Mouse (Mus musculus): ENCODE measurements around the gene Sept10.
A peak's percentile ranks its signal among the peaks of the same experiment; 100 is the strongest.

Gene Sept10

GRCm38 (mm10) chr10:59221473-59222270 lies at the start of gene Sept10, which contains the start of gene Sowahc:
Gene Sept10 (minus strand): TSS chr10:59221847.
Gene Sowahc (plus strand): TSS chr10:59221953.
- peak; percentile 96 for DNase-seq (ENCODE audit: low read depth, low spot score)

GRCm38 (mm10) chr10:59268754-59269153 lies 47.1 kb upstream of the Sept10 start:
- no peak for DNase-seq (ENCODE audit: low read depth, low spot score)

GRCm38 (mm10) chr10:59268109-59268508 lies 46.5 kb upstream of the Sept10 start:
- DNase-seq (ENCODE audit: low read depth, low spot score), result no peak

GRCm38 (mm10) chr10:59267275-59267674 lies 45.6 kb upstream of the Sept10 start:
- no peak for DNase-seq (ENCODE audit: low read depth, low spot score)

- DNase-seq (ENCODE audit: low read depth, low spot score), result no peak
Observed at GRCm38 (mm10) chr10:59266097-59266496, 44.5 kb upstream of the Sept10 start.

- DNase-seq (ENCODE audit: low read depth, low spot score), result peak; percentile 36
Observed at GRCm38 (mm10) chr10:59265674-59266073, 44.0 kb upstream of the Sept10 start.

GRCm38 (mm10) chr10:59265067-59265466 lies 43.4 kb upstream of the Sept10 start:
- peak; percentile 43 for DNase-seq (ENCODE audit: low read depth, low spot score)

- DNase-seq (ENCODE audit: low read depth, low spot score), result no peak
Observed at GRCm38 (mm10) chr10:59262979-59263378, 41.3 kb upstream of the Sept10 start.

- no peak for DNase-seq (ENCODE audit: low read depth, low spot score)
Observed at GRCm38 (mm10) chr10:59262021-59262420, 40.4 kb upstream of the Sept10 start.

- no peak for DNase-seq (ENCODE audit: low read depth, low spot score)
Observed at GRCm38 (mm10) chr10:59261603-59262002, 40.0 kb upstream of the Sept10 start.

- DNase-seq (ENCODE audit: low read depth, low spot score), result peak; percentile 50
Observed at GRCm38 (mm10) chr10:59259572-59259971, 37.9 kb upstream of the Sept10 start.

- DNase-seq (ENCODE audit: low read depth, low spot score), result peak; percentile 32
Observed at GRCm38 (mm10) chr10:59256533-59256932, 34.9 kb upstream of the Sept10 start.

GRCm38 (mm10) chr10:59253541-59254079 lies 32.0 kb upstream of the Sept10 start:
- no peak for DNase-seq (ENCODE audit: low read depth, low spot score)

GRCm38 (mm10) chr10:59252396-59252795 lies 30.7 kb upstream of the Sept10 start:
- DNase-seq (ENCODE audit: low read depth, low spot score), result no peak

GRCm38 (mm10) chr10:59251980-59252379 lies 30.3 kb upstream of the Sept10 start:
- DNase-seq (ENCODE audit: low read depth, low spot score), result no peak

GRCm38 (mm10) chr10:59250679-59251078 lies 29.0 kb upstream of the Sept10 start:
- DNase-seq (ENCODE audit: low read depth, low spot score), result no peak

GRCm38 (mm10) chr10:59249531-59249930 lies 27.9 kb upstream of the Sept10 start:
- DNase-seq (ENCODE audit: low read depth, low spot score), result no peak

GRCm38 (mm10) chr10:59241141-59241541 lies 19.5 kb upstream of the Sept10 start:
- DNase-seq (ENCODE audit: low read depth, low spot score), result peak; percentile 67

GRCm38 (mm10) chr10:59237757-59238156 lies 16.1 kb upstream of the Sept10 start:
- DNase-seq (ENCODE audit: low read depth, low spot score), result no peak

- peak; percentile 22 for DNase-seq (ENCODE audit: low read depth, low spot score)
Observed at GRCm38 (mm10) chr10:59236486-59236885, 14.8 kb upstream of the Sept10 start.

GRCm38 (mm10) chr10:59235847-59236246 lies 14.2 kb upstream of the Sept10 start:
- no peak for DNase-seq (ENCODE audit: low read depth, low spot score)

- no peak for DNase-seq (ENCODE audit: low read depth, low spot score)
Observed at GRCm38 (mm10) chr10:59235227-59235626, 13.6 kb upstream of the Sept10 start.

- DNase-seq (ENCODE audit: low read depth, low spot score), result peak; percentile 15
Observed at GRCm38 (mm10) chr10:59229205-59229820, 7.7 kb upstream of the Sept10 start.
